Mouse (Mus musculus): ENCODE measurements around the gene Rhod. TPM values are rescaled to one million over a fixed set of nuclear protein-coding genes. Genes with fewer than 3 reads are reported as not detected.
"Not testable (repeated sequence)": the region's sequence is repeated elsewhere in the genome, so short reads cannot be mapped to it uniquely, and the experiment has no call there.

Rhod gene
- polyA plus RNA-seq, 1 experiment from 2014 or later, result 4.2 TPM

- Histone ChIP-seq H3K4me1 (replicated peaks) (peaks cover 30% of the 10 kb centered on the region), H3K27me3 (no peaks in the 10 kb centered on the region), H3K27ac (peak overlapping the region; percentile 97), H3K4me2 (replicated peaks) (peak overlapping the region; percentile 97), H3K9me3 (no peaks in the 10 kb centered on the region), H3K9ac (replicated peaks) (peak overlapping the region; percentile 100), H3K4me3 (replicated peaks) (peak overlapping the region; percentile 98), H3K36me3 (no peaks in the 10 kb centered on the region)
- WGBS, result under 1% methylated on average over 45 of the region's 90 CpGs
- peak; percentile 93 for ATAC-seq
Observed at GRCm38 (mm10) chr19:4396998-4397797, 42.0 kb downstream of the Rhod start.

GRCm38 (mm10) chr19:4396081-4396997, 42.9 kb downstream of the Rhod start:
- ATAC-seq, result peak; percentile 65
- Histone ChIP-seq H3K4me1 (replicated peaks) (peaks cover 39% of the 10 kb centered on the region), H3K4me3 (replicated peaks) (peak overlapping the region; percentile 98), H3K9me3 (no peaks in the 10 kb centered on the region), H3K36me3 (no peaks in the 10 kb centered on the region), H3K9ac (replicated peaks) (peak overlapping the region; percentile 100), H3K27ac (peak overlapping the region; percentile 97), H3K27me3 (no peaks in the 10 kb centered on the region), H3K4me2 (replicated peaks) (peak overlapping the region; percentile 97)
- WGBS, result under 1% methylated on average over 80 of the region's 80 CpGs

- H3K4me1 ChIP-seq (replicated peaks), result peaks cover 12% of the 10 kb centered on the region
- ATAC-seq, result no peak
- H3K9me3 ChIP-seq, result no peaks in the 10 kb centered on the region
- H3K27me3 ChIP-seq, result no peaks in the 10 kb centered on the region
- H3K4me3 ChIP-seq (replicated peaks), result no peak overlapping the region
- H3K27ac ChIP-seq, result no peak overlapping the region
- H3K36me3 ChIP-seq, result peaks cover 21% of the 10 kb centered on the region
- no peak overlapping the region for H3K4me2 ChIP-seq (replicated peaks)
- no peak overlapping the region for H3K9ac ChIP-seq (replicated peaks)
Observed at GRCm38 (mm10) chr19:4387276-4387675, 52.0 kb downstream of the Rhod start.

- 81% methylated on average over 4 of the region's 4 CpGs for WGBS
- Histone ChIP-seq H3K27me3 (no peaks in the 10 kb centered on the region), H3K9ac (replicated peaks) (no peak overlapping the region), H3K4me3 (replicated peaks) (no peak overlapping the region), H3K4me1 (replicated peaks) (no peaks in the 10 kb centered on the region), H3K27ac (no peak overlapping the region), H3K36me3 (peaks cover 15% of the 10 kb centered on the region), H3K4me2 (replicated peaks) (no peak overlapping the region), H3K9me3 (no peaks in the 10 kb centered on the region)
- ATAC-seq, result no peak
Observed at GRCm38 (mm10) chr19:4385026-4385425, 54.2 kb downstream of the Rhod start.

GRCm38 (mm10) chr19:4384322-4384721, 54.9 kb downstream of the Rhod start:
- 33% methylated on average over 1 of the region's 1 CpGs for WGBS
- no peaks in the 10 kb centered on the region for H3K27me3 ChIP-seq
- H3K27ac ChIP-seq, result no peak overlapping the region
- no peaks in the 10 kb centered on the region for H3K9me3 ChIP-seq
- no peak overlapping the region for H3K4me3 ChIP-seq (replicated peaks)
- no peak for ATAC-seq
- H3K4me2 ChIP-seq (replicated peaks), result no peak overlapping the region
- H3K9ac ChIP-seq (replicated peaks), result no peak overlapping the region
- H3K36me3 ChIP-seq, result peaks cover 13% of the 10 kb centered on the region
- H3K4me1 ChIP-seq (replicated peaks), result no peaks in the 10 kb centered on the region

- Histone ChIP-seq H3K4me1 (replicated peaks) (no peaks in the 10 kb centered on the region), H3K27ac (no peak overlapping the region), H3K4me2 (replicated peaks) (no peak overlapping the region), H3K9me3 (no peaks in the 10 kb centered on the region), H3K27me3 (no peaks in the 10 kb centered on the region), H3K36me3 (peaks cover 16% of the 10 kb centered on the region), H3K9ac (replicated peaks) (no peak overlapping the region), H3K4me3 (replicated peaks) (no peak overlapping the region)
- ATAC-seq, result no peak
Observed at GRCm38 (mm10) chr19:4383306-4383705, 55.9 kb downstream of the Rhod start.

GRCm38 (mm10) chr19:4382303-4382702, 56.9 kb downstream of the Rhod start:
- not testable (repeated sequence) for H3K4me3 ChIP-seq (replicated peaks); H3K9me3 ChIP-seq; H3K4me1 ChIP-seq (replicated peaks); H3K9ac ChIP-seq (replicated peaks); H3K4me2 ChIP-seq (replicated peaks); ATAC-seq; H3K27me3 ChIP-seq; H3K27ac ChIP-seq; H3K36me3 ChIP-seq
- 94% methylated on average over 1 of the region's 1 CpGs for WGBS

Other genes with a start within 250 kb of the Rhod start
- gene Tbc1d10c, start 248.1 kb downstream of the Rhod start, polyA plus RNA-seq (2015; fragmentation: Nextera tagmentation; extraction: Ambion mirVana), result 0.78 and 0.93 TPM in 2 replicates
- gene Ppp1ca, start 247.4 kb downstream of the Rhod start, polyA plus RNA-seq (2015; fragmentation: Nextera tagmentation; extraction: Ambion mirVana), result 636 and 651 TPM in 2 replicates
- gene Rad9a, start 237.8 kb downstream of the Rhod start, polyA plus RNA-seq (2015; fragmentation: Nextera tagmentation; extraction: Ambion mirVana), result 24.9 and 26.3 TPM in 2 replicates
- gene Clcf1, start 225.2 kb downstream of the Rhod start, polyA plus RNA-seq (2015; fragmentation: Nextera tagmentation; extraction: Ambion mirVana), result 0.64 and 0.70 TPM in 2 replicates
- not detected in 2 replicates for gene AC109138.7, start 225.1 kb downstream of the Rhod start, polyA plus RNA-seq (2015; fragmentation: Nextera tagmentation; extraction: Ambion mirVana)
- 14.5 and 15.3 TPM in 2 replicates for gene Pold4, start 207.5 kb downstream of the Rhod start, polyA plus RNA-seq (2015; fragmentation: Nextera tagmentation; extraction: Ambion mirVana)
- gene Ssh3, start 170.3 kb downstream of the Rhod start, polyA plus RNA-seq (2015; fragmentation: Nextera tagmentation; extraction: Ambion mirVana), result 6.0 and 8.7 TPM in 2 replicates
- gene Ankrd13d, start 156.3 kb downstream of the Rhod start, polyA plus RNA-seq (2015; fragmentation: Nextera tagmentation; extraction: Ambion mirVana), result 23.4 and 27.8 TPM in 2 replicates
- 18.0 and 20.9 TPM in 2 replicates for gene Grk2, start 133.2 kb downstream of the Rhod start, polyA plus RNA-seq (2015; fragmentation: Nextera tagmentation; extraction: Ambion mirVana)
- gene Kdm2a, start 41.1 kb downstream of the Rhod start, polyA plus RNA-seq (2015; fragmentation: Nextera tagmentation; extraction: Ambion mirVana), result 37.5 and 43.0 TPM in 2 replicates
- gene Syt12, start 38.0 kb upstream of the Rhod start, polyA plus RNA-seq (2015; fragmentation: Nextera tagmentation; extraction: Ambion mirVana), result 1.7 and 1.9 TPM in 2 replicates
- not detected in 2 replicates for gene 2010003K11Rik, start 59.2 kb upstream of the Rhod start, polyA plus RNA-seq (2015; fragmentation: Nextera tagmentation; extraction: Ambion mirVana)
- 18.7 and 20.7 TPM in 2 replicates for gene Pcx, start 71.0 kb upstream of the Rhod start, polyA plus RNA-seq (2015; fragmentation: Nextera tagmentation; extraction: Ambion mirVana)
- gene Lrfn4, start 176.2 kb upstream of the Rhod start, polyA plus RNA-seq (2015; fragmentation: Nextera tagmentation; extraction: Ambion mirVana), result 8.8 and 10.1 TPM in 2 replicates
- gene Rce1, start 186.2 kb upstream of the Rhod start, polyA plus RNA-seq (2015; fragmentation: Nextera tagmentation; extraction: Ambion mirVana), result 56.8 and 59.9 TPM in 2 replicates